Mouse (Mus musculus) megakaryocyte, embryonic 14.5 days (primary cell): ENCODE data around the gene Nfat5.

Experiments used
- FLI1 ChIP-seq: IDR thresholded peaks from 2 replicates; pipeline ENCODE4 v1.6.1; 2012; ENCODE audit warnings: low read length, inconsistent platforms, mixed read lengths
- GATA1 ChIP-seq: IDR thresholded peaks from 3 replicates; pipeline ENCODE4 v1.6.1; 2012; ENCODE audit warnings: mixed read lengths, low read length, inconsistent platforms, borderline replicate concordance

DNA sequence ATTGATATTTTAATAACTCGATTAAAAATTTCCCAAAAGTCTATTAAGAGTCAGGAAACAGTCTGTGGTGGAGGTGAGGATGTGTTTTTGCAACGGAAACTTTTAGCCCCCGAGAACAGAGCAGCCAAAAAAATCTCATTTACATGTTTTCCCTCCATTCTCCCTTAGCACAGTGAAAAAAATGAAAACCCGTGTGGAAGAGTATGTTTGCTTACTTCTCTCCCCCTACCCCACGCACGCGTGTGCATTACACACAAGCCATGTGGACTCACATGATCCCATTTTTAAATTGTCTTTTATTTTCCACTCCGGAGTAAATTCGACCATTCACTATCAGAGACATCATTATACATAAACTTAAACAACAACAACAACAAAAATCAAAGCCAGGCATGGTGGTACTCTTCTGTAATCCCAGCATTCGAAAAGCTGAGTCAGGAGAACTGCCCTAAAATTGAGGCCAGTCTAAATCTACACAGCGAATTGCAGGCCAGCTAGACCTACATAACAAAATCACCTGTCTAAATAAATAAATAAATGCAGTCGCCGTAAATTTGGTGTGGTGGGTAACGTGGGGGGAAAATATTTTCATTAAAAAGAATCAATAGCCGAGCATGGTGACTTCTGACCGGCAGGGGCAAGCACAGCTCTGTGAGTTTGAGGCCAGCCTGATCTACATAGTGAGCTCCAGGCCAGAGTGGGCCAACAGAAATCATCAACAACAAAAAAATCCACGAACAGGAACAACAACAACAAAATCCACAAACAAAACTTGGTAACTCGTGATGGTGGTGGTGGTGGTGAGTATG lies 947 bp upstream of the Nfat5 start:
- TF ChIP-seq GATA1, result no peak
- no peak for TF ChIP-seq FLI1
